Mouse (Mus musculus): Measurements from ENCODE around the gene Gfi1b.

DNA sequence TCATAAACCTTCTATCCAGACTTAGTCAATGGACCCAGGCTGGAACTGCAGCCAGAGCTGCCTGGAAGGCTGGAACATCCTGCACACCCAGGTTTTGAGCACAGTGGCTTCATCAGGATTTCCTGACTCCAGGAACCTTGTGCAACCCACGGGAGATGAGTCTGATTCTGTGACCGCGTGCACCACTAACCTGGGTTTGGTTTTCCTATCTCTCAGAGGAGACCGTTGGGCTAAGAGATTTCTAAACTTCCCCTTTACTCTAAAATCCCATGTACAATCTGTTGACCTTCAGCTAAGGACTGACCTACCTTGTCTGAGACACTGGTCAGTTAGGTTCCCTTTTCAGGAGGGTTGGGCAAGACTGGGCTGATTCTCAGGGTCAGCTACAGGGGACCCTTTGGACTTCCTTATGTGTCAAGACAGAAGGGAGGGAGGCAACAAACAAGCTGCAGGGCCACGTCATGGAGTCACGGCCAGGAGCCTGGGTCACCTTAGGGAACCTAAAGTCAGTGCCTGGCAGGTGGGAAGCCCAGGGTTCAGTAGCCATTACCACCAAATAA is 2.9 kb downstream of the Gfi1b start:
- TF ChIP-seq CTCF (IDR thresholded peaks at IDR 0.05; ENCODE audit: low read depth, low read length) (no peak), POLR2A (IDR thresholded peaks at IDR 0.05; ENCODE audit: insufficient read depth, low read length) (no peak)

All from ES-Bruce4 (cell line).